ENCODE assay signal across 8 mouse cellular contexts in the genomic region with DNA sequence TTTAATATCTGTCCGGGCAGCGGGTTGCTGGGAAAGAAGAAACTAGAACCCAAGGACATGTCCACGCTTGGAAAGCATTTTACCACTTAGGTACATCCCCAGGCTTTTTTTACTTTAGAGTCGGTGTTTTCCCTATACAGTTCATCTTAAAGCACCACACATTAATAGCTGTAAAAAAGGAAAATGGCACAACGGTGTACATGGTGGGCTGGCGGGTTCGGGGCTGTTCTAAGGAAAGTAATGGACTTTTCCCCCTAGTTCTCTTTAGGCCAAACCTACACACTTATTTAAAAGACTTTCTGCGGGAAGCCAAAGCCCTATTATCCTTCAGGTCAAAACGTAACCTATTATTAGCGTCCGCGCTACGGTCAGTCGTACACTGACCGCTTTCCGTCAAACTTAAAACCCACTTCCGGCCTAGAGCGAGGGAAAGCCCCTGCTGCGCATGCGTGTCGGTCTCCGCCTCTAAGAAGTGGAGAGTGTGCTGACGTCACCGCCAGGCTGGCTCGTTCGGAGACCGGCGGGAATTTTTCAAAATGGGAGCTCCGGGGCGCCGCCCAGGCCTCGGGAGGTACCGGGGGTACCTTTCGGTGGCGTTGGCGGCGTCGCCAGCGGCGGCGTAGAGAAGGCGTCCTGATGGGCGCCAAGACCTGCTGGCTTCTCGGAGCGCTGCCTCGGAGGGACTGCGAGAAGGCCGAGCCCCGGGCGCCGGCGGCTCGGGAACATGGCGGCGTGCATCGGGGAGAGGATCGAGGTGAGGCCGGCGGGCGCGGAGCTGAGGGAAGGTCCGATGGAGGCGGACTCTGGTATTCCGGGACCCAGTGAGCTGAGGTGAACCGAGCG. TPM values are rescaled to one million over a fixed set of nuclear protein-coding genes. Genes with fewer than 3 reads are reported as not detected.
DNase-seq lines count a peak whose midpoint lies in the region; ATAC-seq lines count a peak whose summit lies in the region.

A gene (plus strand): TSS at position 490 of the 843 bp plus-strand sequence.

- H3K9ac ChIP-seq in lung, embryonic 16.5 days (ENCODE audit: low read length), result peak within 1 kb of the TSS; percentile 90

- H3K4me1 ChIP-seq in lung, embryonic 16.5 days (replicated peaks; ENCODE audit: control insufficient read depth, insufficient read depth, low read length), result peaks cover 9% of the 10 kb centered on the region

- peak within 1 kb of the TSS; percentile 91 for H3K4me2 ChIP-seq in lung, embryonic 16.5 days (ENCODE audit: low read depth, low read length)

- peak; percentile 86 to 91 for ATAC-seq in hematopoietic stem cell, adult 5-6 weeks (replicated peaks in 1 of 2; ENCODE audit: insufficient read depth in 1 of 2, low FRiP score in 2 of 2, low TSS enrichment in 1 of 2, low read depth in 1 of 2, poor library complexity in 2 of 2, severe bottlenecking in 2 of 2)
- peak; percentile 99 for ATAC-seq in lung, embryonic 16.5 days (ENCODE audit: low read depth)

- peak; percentile 85 for DNase-seq in MEL-GATA-1-ER (ENCODE audit: extremely low read depth, low read depth)
- peak; percentile 95 for DNase-seq in cerebellum, adult 8-10 months
- peak; percentile 97 for DNase-seq in forelimb bud, embryonic 11.5 days (ENCODE audit: low read depth, low spot score)
- DNase-seq in layer of hippocampus, adult 9-10 months (ENCODE audit: low spot score), result peak; percentile 91
- DNase-seq in ovary, postnatal 10 days (ENCODE audit: low spot score), result peak; percentile 83
- peak; percentile 92 to 96 for DNase-seq in thymus, postnatal 10 days (ENCODE audit: low spot score in 2 of 2)

- no peaks in the 10 kb centered on the region; the same call in 1 of the 2 replicates for H3K9me3 ChIP-seq in lung, embryonic 16.5 days (ENCODE audit: control insufficient read depth, low read length)

- H3K27me3 ChIP-seq in lung, embryonic 16.5 days (ENCODE audit: control insufficient read depth, insufficient read depth, low read depth, low read length), result no peaks in the 10 kb centered on the region

- H3K4me3 ChIP-seq in lung, embryonic 16.5 days (ENCODE audit: low read length), result peak within 1 kb of the TSS; percentile 69

- H3K27ac ChIP-seq in lung, embryonic 16.5 days (ENCODE audit: low read length), result peak within 1 kb of the TSS; percentile 68

- H3K36me3 ChIP-seq in lung, embryonic 16.5 days (ENCODE audit: control insufficient read depth, insufficient read depth, low read length), result no peaks in the 10 kb centered on the region; the same call in 1 of the 2 replicates

- 2% methylated on average over 66 of the region's 66 CpGs for WGBS in lung, embryonic 16.5 days

RNA-seq across cellular contexts. Expression of the gene that starts here (rescaled TPM):
- 59.2 and 60.2 TPM in 2 replicates for total RNA-seq in hematopoietic stem cell, adult 5-6 weeks (2017)
- 57.6 and 64.0 TPM in 2 replicates for polyA plus RNA-seq in lung, embryonic 16.5 days (2015; fragmentation: Nextera tagmentation; extraction: Ambion mirVana)

Comparison
In these comparisons a context has a peak if more than half of its experiments do, and no peak if none do; other contexts are left out.
1. Peak in every context shown above with its lines: DNase-seq, ATAC-seq, H3K4me3 ChIP-seq and H3K27ac ChIP-seq.